Mouse (Mus musculus) liver, embryonic 15.5 days (tissue): ENCODE measurements around the gene Dync1li1. TPM values are rescaled to one million over a fixed set of nuclear protein-coding genes. Genes with fewer than 3 reads are reported as not detected.
A peak's percentile ranks its signal among the peaks of the same experiment; 100 is the strongest.
"Not testable (repeated sequence)": the region's sequence is repeated elsewhere in the genome, so short reads cannot be mapped to it uniquely, and the experiment has no call there.

Source experiments
- ATAC-seq: fragments of 200-750 bp; cut with Nextera tagmentation; 2 replicates; pipeline ENCODE4 v1.8.0; 2017; ENCODE audit warnings: moderate number of reproducible peaks, mild to moderate bottlenecking, moderate library complexity; ENCODE audit not compliant: insufficient read depth
- H3K27ac ChIP-seq: fragments of 300-500 bp; sonication (generic); replicated peaks from 2 replicates; pipeline ENCODE4 v1.5.1; 2015; ENCODE audit warnings: mild to moderate bottlenecking, inconsistent platforms
- H3K27me3 ChIP-seq: fragments of 300-500 bp; sonication (generic); 2 replicates; pipeline ENCODE4 v1.6.1; 2015; ENCODE audit warnings: mild to moderate bottlenecking, inconsistent platforms
- H3K36me3 ChIP-seq: fragments of 300-500 bp; sonication (generic); replicated peaks from 2 replicates; pipeline ENCODE4 v1.6.1; 2015; ENCODE audit warnings: moderate library complexity, mild to moderate bottlenecking, inconsistent platforms
- H3K4me1 ChIP-seq: fragments of 300-500 bp; sonication (generic); replicated peaks from 2 replicates; pipeline ENCODE4 v1.6.1; 2015; ENCODE audit warnings: inconsistent platforms
- H3K4me2 ChIP-seq: fragments of 300-500 bp; sonication (generic); 2 replicates; pipeline ENCODE4 v1.6.1; 2015; ENCODE audit warnings: moderate library complexity, mild to moderate bottlenecking, inconsistent platforms
- H3K4me3 ChIP-seq: fragments of 300-500 bp; sonication (generic); replicated peaks from 2 replicates; pipeline ENCODE4 v1.5.1; 2015; ENCODE audit warnings: mild to moderate bottlenecking, inconsistent platforms
- H3K9ac ChIP-seq: fragments of 300-500 bp; sonication (generic); 2 replicates; pipeline ENCODE4 v1.6.1; 2015; ENCODE audit warnings: moderate library complexity, mild to moderate bottlenecking, inconsistent platforms
- H3K9me3 ChIP-seq: fragments of 300-500 bp; sonication (generic); replicated peaks from 2 replicates; pipeline ENCODE4 v1.6.1; 2016; ENCODE audit warnings: inconsistent platforms
- WGBS: fragments of 180-500 bp; shearing (Covaris S2); methylation state at CpG from one replicate; pipeline ENCODE4 v1.1.7; 2015; ENCODE audit warnings: mixed read lengths; ENCODE audit not compliant: insufficient replicate concordance; 5-methylcytosine and 5-hydroxymethylcytosine counted together
- polyA plus RNA-seq: library from polyadenylated mRNA; unstranded; fragments of >200 nt; fragmentation: Nextera tagmentation; extraction: Ambion mirVana; gene quantifications from 2 replicates; pipeline ENCODE4 v1.2.1, GENCODE M21; 2015

Gene Dync1li1
- polyA plus RNA-seq, 1 experiment from 2014 or later: 20.9 TPM

DNA sequence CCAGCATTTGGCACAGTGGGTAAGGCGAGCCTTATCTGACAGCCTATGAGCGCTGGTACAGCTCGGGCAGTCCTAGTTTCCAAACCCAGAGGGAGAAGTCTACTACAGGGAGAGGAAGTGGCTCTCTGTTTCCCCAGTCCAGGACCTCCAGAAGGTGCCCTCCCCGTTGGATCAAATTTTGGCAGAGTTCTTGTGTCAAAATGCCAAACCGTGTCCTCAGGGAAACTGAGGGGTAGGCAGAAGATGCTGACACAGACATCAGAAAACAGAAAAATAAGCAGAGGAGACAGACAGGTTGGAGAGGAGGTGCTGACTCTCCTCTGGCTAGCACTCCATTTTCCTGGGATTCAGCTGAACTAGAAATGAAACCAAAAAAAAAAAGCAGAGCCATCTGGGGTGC is 8.6 kb upstream of the Dync1li1 start:
- no peak overlapping the region for H3K9ac ChIP-seq
- H3K4me1 ChIP-seq: no peaks in the 10 kb centered on the region
- WGBS: 60% methylated on average over 5 of the region's 5 CpGs
- ATAC-seq: no peak
- H3K27ac ChIP-seq: no peak overlapping the region
- H3K27me3 ChIP-seq: no peaks in the 10 kb centered on the region
- no peaks in the 10 kb centered on the region for H3K9me3 ChIP-seq
- no peak overlapping the region for H3K4me3 ChIP-seq
- no peak overlapping the region for H3K4me2 ChIP-seq
- no peaks in the 10 kb centered on the region for H3K36me3 ChIP-seq

DNA sequence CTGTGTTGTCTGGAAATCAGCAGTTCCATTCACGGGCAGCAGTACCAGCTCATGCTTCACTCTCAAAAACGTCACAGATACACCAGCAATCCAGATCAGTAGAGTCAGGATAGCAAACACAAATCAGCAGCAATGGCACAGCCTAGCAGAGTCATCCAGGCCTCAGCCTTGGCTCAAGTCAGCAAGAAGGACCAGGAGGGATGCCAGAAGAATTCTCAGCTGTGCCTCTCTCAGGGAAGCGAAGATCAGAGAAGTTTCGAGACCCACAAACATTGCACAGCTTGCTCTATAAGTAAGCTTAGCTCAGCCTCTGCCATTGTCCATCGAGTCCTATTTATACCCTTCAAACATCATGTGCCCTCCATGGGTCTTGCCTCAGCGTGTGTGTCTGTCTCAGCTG is 8.1 kb upstream of the Dync1li1 start:
- Histone ChIP-seq H3K9me3 (no peaks in the 10 kb centered on the region), H3K36me3 (no peaks in the 10 kb centered on the region), H3K4me1 (no peaks in the 10 kb centered on the region), H3K27me3 (no peaks in the 10 kb centered on the region), H3K9ac (no peak overlapping the region), H3K27ac (no peak overlapping the region), H3K4me3 (no peak overlapping the region), H3K4me2 (no peak overlapping the region)
- ATAC-seq: no peak
- 56% methylated on average over 6 of the region's 6 CpGs for WGBS

DNA sequence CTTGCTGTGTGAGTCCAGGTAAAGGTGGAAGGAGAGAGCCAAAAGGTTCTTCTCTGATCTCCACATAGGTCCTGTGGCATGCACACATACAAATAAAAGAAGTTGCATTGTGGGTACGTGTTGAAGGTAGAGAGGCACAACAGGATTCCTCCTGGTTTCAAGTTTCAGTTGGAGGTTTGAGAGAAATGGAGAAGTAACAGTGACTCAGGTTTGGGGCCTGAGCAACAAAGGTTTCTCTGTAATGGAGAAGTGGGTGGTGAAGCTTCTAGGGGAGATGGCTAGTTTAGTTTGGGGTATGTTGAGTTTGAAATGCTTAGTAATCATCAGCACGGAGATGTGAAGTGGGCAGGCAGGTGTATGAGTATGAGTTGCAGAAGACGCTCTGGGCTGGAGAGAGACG is 6.4 kb upstream of the Dync1li1 start:
- H3K4me3 ChIP-seq: no peak overlapping the region
- H3K4me2 ChIP-seq: no peak overlapping the region
- H3K4me1 ChIP-seq: no peaks in the 10 kb centered on the region
- no peaks in the 10 kb centered on the region for H3K27me3 ChIP-seq
- ATAC-seq: no peak
- H3K36me3 ChIP-seq: no peaks in the 10 kb centered on the region
- H3K27ac ChIP-seq: no peak overlapping the region
- no peaks in the 10 kb centered on the region for H3K9me3 ChIP-seq
- H3K9ac ChIP-seq: no peak overlapping the region
- 51% methylated on average over 4 of the region's 4 CpGs for WGBS

DNA sequence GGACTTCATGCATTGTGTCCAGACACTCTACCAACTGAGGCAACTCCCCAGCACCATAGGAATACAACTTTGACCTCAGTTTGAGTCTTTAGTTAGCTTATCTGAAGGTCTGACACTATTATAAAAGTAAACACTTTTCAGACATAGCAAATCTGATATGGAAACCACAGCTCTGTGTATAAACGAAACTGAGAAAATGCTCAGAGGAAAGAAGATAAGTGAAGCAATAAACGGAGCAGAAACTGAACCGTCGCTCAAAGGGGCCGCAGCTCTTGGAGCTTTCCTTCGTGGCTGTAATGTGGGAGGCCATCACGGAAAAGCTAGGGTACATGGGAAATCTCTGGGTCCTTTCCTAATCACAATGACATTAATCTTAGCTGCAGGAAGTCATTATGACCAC is 2.3 kb upstream of the Dync1li1 start:
- ATAC-seq: no peak
- WGBS: 43% methylated on average over 7 of the region's 7 CpGs
- Histone ChIP-seq H3K27me3 (no peaks in the 10 kb centered on the region), H3K9me3 (no peaks in the 10 kb centered on the region), H3K9ac (no peak overlapping the region), H3K27ac (no peak overlapping the region), H3K36me3 (0 out of 2 replicates have a peak, but pooled peaks cover 2% of the 10 kb centered on the region), H3K4me3 (no peak overlapping the region), H3K4me1 (peaks cover 25% of the 10 kb centered on the region), H3K4me2 (no peak overlapping the region)

DNA sequence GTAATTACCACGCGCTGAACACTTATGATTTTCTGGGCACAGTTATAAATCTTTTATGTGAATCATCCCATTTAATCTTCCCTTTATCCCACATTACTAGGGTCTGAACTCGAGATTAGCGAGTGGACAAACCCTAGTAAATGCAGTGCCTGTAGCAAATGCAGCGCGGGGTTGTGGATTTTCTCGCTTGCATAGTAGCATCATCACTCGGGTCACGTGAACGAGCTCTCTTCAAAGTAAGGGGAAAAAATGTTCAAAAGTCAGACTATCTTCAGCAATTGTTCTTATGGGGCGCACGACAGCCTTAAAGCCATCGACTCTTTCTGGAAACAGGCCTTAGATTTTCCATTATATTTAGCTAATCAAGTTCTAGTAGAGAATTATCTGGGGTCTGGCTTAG is 951 bp upstream of the Dync1li1 start:
- Histone ChIP-seq H3K4me2 (peak overlapping the region; percentile 96), H3K27ac (no peak overlapping the region), H3K9ac (peak overlapping the region; percentile 76), H3K4me3 (peak overlapping the region; percentile 86), H3K4me1 (peaks cover 25% of the 10 kb centered on the region), H3K9me3 (no peaks in the 10 kb centered on the region), H3K36me3 (peaks cover 13% of the 10 kb centered on the region), H3K27me3 (no peaks in the 10 kb centered on the region)
- 74% methylated on average over 13 of the region's 13 CpGs for WGBS
- ATAC-seq: no peak

DNA sequence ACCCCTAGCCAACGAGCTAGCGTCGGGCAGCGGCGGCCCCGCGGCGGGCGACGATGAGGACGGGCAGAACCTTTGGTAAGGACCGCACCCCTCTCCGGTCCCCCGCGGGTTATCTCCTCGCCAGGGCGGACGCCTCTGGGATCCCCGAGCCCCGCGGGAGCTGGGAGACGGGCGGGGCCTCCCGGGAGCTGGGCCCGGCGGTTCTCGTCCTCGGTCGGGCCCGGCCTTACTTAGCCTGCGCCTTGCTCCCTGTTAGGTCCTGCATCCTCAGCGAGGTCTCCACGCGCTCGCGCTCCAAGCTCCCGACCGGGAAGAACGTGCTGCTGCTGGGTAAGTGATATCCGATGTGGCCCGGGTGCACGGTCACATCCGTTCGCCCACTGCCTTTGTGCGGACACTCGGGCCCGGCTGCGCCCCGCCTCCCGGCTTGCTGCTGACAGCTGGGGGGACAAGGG is 390 bp downstream of the Dync1li1 start:
- peaks cover 21% of the 10 kb centered on the region for H3K36me3 ChIP-seq
- no peaks in the 10 kb centered on the region for H3K27me3 ChIP-seq
- peak overlapping the region; percentile 96 for H3K4me2 ChIP-seq
- peak overlapping the region; percentile 86 for H3K4me3 ChIP-seq
- 0% methylated on average over 50 of the region's 50 CpGs for WGBS
- H3K9me3 ChIP-seq: no peaks in the 10 kb centered on the region
- peak; percentile 87 for ATAC-seq
- peak overlapping the region; percentile 87 for H3K9ac ChIP-seq
- peak overlapping the region; percentile 99 for H3K27ac ChIP-seq
- peaks cover 25% of the 10 kb centered on the region for H3K4me1 ChIP-seq

DNA sequence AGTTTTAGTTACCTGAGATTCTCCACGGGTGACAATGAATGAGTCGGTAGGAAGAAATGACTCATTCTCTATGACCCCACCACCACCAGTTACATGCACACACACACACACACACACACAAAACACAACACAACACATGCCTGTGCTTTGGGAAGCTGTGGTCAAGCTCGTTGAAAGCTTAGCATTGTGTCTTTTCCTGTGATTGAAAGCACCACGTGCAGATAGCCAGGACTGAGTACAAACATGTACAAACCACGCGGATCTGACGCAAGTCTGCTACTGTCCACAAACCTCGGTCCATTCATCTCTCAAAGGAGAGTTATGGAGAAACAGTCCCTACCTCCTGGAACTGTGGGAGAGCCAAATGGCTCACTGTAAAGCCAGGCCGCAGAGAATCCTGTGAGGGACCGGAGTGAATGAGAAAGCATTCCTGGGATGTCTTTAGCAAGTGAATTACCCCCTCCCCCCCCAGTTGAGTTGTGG is 1.6 kb downstream of the Dync1li1 start:
- ATAC-seq: no peak
- 22% methylated on average over 10 of the region's 10 CpGs for WGBS
- no peak overlapping the region for H3K27ac ChIP-seq
- H3K9me3 ChIP-seq: no peaks in the 10 kb centered on the region
- peak overlapping the region; percentile 86 for H3K4me3 ChIP-seq
- H3K4me1 ChIP-seq: peaks cover 27% of the 10 kb centered on the region
- no peaks in the 10 kb centered on the region for H3K27me3 ChIP-seq
- peak overlapping the region; percentile 96 for H3K4me2 ChIP-seq
- H3K36me3 ChIP-seq: peaks cover 29% of the 10 kb centered on the region
- 0 out of 2 replicates have a peak overlapping the region, but pooled peaks have one; percentile 87 for H3K9ac ChIP-seq

DNA sequence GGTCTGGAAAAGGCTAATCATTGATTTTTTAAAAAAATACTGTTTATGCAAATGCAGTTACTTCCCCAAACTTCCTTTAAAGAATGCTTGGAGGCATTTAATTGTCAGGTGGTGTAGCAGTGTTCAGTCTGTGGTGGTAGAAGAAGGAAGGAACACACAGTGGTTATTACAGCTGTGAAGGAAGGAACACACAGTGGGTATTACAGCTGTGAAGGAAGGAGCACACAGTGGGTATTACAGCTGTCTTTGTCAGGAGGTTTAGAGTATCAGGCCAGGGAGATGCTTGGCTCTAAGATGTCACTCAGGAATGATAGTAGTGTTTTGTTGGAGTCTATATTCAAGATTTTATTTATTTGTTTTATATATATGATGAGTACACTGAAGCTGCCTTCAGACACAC is 2.5 kb downstream of the Dync1li1 start:
- no peak for ATAC-seq
- no peak overlapping the region for H3K9ac ChIP-seq
- H3K9me3 ChIP-seq: no peaks in the 10 kb centered on the region
- H3K36me3 ChIP-seq: peaks cover 30% of the 10 kb centered on the region
- no peak overlapping the region for H3K27ac ChIP-seq
- no peak overlapping the region for H3K4me3 ChIP-seq
- H3K27me3 ChIP-seq: no peaks in the 10 kb centered on the region
- H3K4me2 ChIP-seq: no peak overlapping the region
- peaks cover 28% of the 10 kb centered on the region for H3K4me1 ChIP-seq

DNA sequence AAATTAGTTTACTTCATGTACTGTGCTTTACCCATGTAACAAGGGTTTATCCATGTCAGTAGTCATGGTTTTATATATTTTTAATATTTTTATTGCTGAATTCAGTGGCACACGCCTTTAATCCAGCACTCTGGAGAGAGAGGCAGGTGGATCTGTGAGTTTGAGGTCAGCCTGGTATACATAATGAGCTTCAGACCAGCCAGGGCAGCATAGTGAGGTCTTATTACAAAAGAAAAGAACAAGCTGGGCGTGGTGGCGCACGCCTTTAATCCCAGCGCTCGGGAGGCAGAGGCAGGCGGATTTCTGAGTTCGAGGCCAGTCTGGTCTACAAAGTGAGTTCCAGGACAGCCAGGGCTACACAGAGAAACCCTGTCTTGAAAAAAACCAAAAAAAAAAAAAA is 7.1 kb downstream of the Dync1li1 start:
- ATAC-seq: not testable (repeated sequence)
- peaks cover 45% of the 10 kb centered on the region for H3K36me3 ChIP-seq

DNA sequence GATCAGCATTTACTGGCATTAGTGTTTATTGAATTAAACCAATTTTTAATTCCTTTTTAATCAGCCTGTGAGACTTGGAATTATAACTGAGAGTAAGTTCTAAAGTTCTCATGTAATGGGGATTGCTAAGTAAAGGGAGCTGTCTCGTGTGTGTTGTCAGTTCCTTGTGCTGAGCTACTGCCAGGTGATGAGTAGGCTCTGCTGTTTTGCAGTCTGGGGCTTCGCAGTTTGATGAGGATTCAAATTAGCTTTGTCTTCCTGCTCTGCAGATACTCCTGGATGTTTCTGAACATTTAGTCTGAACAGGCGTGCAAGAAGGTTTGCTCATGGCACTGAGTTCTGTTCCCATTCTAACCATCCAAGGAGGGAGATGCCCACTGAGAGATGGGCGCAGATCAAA is 8.5 kb downstream of the Dync1li1 start:
- no peak for ATAC-seq
- H3K9ac ChIP-seq: no peak overlapping the region
- no peak overlapping the region for H3K4me2 ChIP-seq
- H3K27ac ChIP-seq: no peak overlapping the region
- H3K36me3 ChIP-seq: peaks cover 38% of the 10 kb centered on the region
- no peaks in the 10 kb centered on the region for H3K27me3 ChIP-seq
- no peak overlapping the region for H3K4me3 ChIP-seq
- no peaks in the 10 kb centered on the region for H3K9me3 ChIP-seq
- H3K4me1 ChIP-seq: peaks cover 20% of the 10 kb centered on the region; the same call in 1 of the 2 replicates
- 72% methylated on average over 4 of the region's 4 CpGs for WGBS

More for the DNA sequence above, 7.1 kb downstream of the Dync1li1 start:
- WGBS: 90% methylated on average over 8 of the region's 8 CpGs
- H3K9ac ChIP-seq, H3K4me2 ChIP-seq, H3K27ac ChIP-seq, H3K9me3 ChIP-seq, H3K27me3 ChIP-seq, H3K4me3 ChIP-seq: not testable (repeated sequence)
- H3K4me1 ChIP-seq: peaks cover 16% of the 10 kb centered on the region

DNA sequence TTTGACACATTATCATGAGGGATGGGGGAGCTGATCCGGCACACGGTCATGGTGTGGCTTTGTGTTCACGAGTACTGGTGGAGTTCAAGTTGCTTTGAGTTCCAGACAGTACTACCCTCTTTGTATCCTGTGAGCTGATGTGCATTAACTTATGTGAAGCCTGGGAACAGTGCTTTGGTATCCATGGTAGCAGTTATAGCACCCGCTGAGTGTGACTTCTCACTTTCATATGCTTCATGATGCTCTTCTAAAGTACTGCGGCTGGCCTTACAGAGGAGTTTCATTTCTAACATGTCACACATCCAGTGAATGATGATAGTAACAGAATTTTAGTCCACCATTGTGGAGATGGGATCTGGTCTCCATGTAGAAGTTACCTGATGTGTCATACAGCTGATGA is 9.3 kb downstream of the Dync1li1 start:
- Histone ChIP-seq H3K27me3 (no peaks in the 10 kb centered on the region), H3K9me3 (no peaks in the 10 kb centered on the region), H3K4me1 (peaks cover 20% of the 10 kb centered on the region; the same call in 1 of the 2 replicates), H3K4me2 (no peak overlapping the region), H3K36me3 (peaks cover 30% of the 10 kb centered on the region), H3K9ac (no peak overlapping the region), H3K4me3 (no peak overlapping the region), H3K27ac (no peak overlapping the region)
- no peak for ATAC-seq
- WGBS: 89% methylated on average over 5 of the region's 5 CpGs

DNA sequence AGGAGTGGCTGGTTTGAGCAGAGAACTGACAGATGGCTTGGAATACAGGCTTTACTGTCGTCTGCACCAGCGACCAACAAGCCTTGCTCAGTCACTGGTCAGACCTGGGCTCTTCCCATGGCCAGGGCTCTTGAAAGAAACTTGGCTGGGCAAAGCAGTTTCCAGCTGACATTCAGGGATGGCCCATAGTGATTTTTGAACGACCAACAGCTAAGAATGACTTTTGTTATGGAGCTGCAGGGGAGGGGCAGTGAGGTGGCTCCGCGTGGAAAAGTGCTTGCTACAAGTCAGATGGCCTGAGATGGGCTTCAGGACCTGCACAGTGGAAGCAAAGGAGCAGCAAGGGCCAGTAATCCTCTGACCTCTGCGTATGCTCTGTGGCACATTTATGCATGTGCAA is 10.7 kb downstream of the Dync1li1 start:
- Histone ChIP-seq H3K36me3 (peaks cover 22% of the 10 kb centered on the region), H3K4me2 (no peak overlapping the region), H3K27ac (no peak overlapping the region), H3K9ac (no peak overlapping the region), H3K4me3 (no peak overlapping the region), H3K27me3 (no peaks in the 10 kb centered on the region), H3K9me3 (no peaks in the 10 kb centered on the region), H3K4me1 (peaks cover 20% of the 10 kb centered on the region; the same call in 1 of the 2 replicates)
- no peak for ATAC-seq
- 75% methylated on average over 6 of the region's 6 CpGs for WGBS
